Mouse (Mus musculus) mesoderm, embryonic 11.5 days (tissue): Measurements from ENCODE around the gene Hoxb2.

Experiments used
- DNase-seq: peaks from one replicate; pipeline ENCODE4 v3.0.0-alpha.2; 2012; ENCODE audit warnings: low read depth, low spot score

Hoxb2 gene

GRCm38 (mm10) chr11:96334998-96335397 is 15.3 kb upstream of the Hoxb2 start:
- no peak for DNase-seq

DNA sequence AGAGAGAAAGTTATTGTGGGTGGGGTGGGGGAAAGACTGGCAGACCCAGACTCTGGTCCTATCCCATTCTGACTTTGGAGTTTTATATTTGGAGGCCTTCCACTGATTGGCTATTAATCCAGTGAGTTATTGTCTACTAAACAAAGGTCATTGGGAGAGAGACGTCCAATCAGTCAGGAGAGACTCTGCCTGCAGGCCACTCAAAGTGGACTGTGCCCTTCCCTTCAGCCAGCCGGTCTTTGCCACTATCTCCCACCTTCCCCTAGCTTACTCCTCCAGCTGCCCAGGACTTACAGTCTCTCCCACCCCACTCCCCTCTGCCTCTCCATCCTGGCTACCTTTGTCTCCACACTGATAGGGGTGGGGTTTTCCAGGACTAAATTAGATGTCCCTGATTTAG is 13.7 kb upstream of the Hoxb2 start:
- no peak for DNase-seq

- no peak for DNase-seq
Observed at GRCm38 (mm10) chr11:96337026-96337425, 13.3 kb upstream of the Hoxb2 start.

- no peak for DNase-seq
Observed at GRCm38 (mm10) chr11:96338957-96339855, 11.1 kb upstream of the Hoxb2 start.

GRCm38 (mm10) chr11:96340698-96341365 is 9.5 kb upstream of the Hoxb2 start:
- peak; percentile 94 for DNase-seq

GRCm38 (mm10) chr11:96341701-96342575 is 8.4 kb upstream of the Hoxb2 start:
- DNase-seq, result no peak

- no peak for DNase-seq
Observed at GRCm38 (mm10) chr11:96342576-96342930, 7.8 kb upstream of the Hoxb2 start.

GRCm38 (mm10) chr11:96343206-96343745 is 7.0 kb upstream of the Hoxb2 start:
- no peak for DNase-seq

DNA sequence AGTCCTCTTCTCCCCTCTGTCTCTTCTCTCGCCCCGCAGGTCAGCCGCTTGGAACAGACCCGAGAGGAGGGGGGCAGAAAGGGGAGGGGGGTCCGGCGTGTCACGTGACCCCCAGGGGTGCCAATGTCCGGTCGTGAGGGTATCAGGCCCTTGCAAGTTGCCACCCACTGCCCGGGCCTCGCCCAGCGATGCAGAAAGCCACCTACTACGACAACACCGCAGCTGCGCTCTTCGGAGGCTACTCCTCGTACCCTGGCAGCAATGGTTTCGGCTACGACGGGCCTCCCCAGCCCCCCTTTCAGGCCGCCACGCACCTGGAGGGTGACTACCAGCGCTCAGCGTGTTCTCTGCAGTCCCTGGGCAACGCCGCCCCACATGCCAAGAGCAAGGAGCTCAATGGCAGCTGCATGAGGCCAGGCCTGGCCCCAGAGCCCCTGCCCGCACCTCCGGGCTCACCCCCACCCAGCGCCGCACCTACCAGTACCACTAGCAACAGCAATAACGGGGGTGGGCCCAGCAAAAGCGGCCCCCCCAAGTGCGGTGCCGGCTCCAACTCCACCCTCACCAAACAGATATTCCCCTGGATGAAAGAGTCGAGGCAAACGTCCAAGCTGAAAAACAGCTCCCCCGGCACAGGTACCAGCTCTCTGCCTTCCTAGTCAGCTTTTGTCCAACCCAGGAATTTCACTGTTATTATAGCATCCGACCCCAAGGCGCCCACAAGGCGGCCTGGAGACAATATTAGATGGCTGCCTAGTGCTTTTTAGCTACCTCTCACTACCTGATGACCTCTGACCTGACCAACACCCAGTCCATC is 6.1 kb upstream of the Hoxb2 start:
- peak; percentile 62 for DNase-seq

DNA sequence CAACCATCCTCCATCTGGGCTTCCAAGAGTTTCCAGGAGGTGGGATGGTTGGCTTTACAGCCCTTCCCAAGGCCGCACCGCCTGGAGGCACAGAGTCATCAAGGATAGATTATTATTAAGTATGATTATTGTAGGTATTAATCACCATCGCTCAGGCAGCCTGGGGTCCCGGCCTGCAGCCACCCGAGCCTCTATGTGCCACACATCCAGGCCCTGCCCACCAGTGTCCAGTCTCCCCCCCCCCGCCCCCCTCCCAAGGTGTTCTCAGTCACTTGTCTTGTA is 5.5 kb upstream of the Hoxb2 start:
- no peak for DNase-seq

GRCm38 (mm10) chr11:96345220-96345892 is 5.0 kb upstream of the Hoxb2 start:
- DNase-seq, result peak; percentile 65

DNA sequence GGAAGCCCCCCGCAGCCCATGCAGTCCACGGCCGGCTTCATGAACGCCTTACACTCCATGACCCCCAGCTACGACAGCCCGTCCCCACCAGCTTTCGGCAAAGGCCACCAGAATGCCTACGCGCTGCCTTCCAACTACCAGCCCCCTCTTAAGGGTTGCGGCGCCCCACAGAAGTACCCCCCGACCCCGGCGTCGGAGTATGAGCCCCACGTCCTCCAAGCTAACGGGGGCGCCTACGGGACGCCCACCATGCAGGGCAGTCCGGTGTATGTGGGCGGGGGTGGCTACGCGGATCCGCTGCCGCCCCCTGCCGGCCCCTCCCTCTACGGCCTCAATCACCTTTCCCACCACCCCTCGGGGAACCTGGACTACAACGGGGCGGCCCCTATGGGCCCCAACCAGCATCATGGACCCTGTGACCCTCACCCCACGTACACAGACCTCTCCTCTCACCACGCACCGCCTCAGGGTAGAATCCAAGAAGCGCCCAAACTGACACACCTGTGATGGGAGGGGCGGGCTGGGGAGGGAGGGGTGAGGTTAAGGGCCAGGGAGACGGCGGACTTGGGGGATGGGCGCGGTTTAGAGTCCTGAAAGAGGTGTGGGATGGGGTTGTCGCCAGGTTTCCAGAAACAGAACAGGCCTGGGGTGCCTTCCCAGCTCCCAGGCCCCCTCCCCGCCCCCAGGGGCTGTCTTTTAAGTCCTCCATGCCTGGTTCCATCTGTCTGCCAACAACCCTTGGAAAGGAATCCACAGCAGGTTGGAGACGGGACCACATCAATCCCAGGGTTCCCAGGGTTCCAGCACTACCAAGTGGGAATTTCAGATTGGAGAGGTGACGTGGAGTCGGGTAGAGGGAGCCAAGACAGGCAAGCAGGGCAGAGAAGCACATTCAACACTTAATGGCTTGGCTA is 4.2 kb upstream of the Hoxb2 start:
- peak; percentile 64 for DNase-seq

- no peak for DNase-seq
Observed at GRCm38 (mm10) chr11:96346916-96347520, 3.3 kb upstream of the Hoxb2 start.

DNA sequence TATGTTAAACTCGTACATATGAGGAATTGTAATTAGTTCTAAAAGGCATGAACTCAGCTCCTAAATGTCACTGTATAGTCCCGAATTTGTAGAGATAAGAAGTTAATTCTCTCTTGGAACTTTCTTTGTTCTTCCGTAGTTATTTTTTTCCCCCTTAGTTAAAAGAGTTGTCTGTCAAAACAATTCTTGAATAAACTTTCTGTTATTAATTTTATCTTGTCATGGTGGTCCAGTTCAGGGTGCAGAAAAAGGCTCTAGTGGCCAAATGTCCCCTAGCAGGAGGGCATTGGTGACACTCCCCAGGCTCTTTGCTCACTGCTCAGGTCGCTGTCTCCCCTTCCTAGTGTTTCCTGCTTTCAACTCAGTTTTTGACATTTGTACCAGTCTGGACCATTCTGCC is 2.6 kb upstream of the Hoxb2 start:
- DNase-seq, result no peak

GRCm38 (mm10) chr11:96348141-96348928 is 2.0 kb upstream of the Hoxb2 start:
- DNase-seq, result peak; percentile 78

- no peak for DNase-seq
Observed at GRCm38 (mm10) chr11:96348988-96349387, 1.3 kb upstream of the Hoxb2 start.

DNA sequence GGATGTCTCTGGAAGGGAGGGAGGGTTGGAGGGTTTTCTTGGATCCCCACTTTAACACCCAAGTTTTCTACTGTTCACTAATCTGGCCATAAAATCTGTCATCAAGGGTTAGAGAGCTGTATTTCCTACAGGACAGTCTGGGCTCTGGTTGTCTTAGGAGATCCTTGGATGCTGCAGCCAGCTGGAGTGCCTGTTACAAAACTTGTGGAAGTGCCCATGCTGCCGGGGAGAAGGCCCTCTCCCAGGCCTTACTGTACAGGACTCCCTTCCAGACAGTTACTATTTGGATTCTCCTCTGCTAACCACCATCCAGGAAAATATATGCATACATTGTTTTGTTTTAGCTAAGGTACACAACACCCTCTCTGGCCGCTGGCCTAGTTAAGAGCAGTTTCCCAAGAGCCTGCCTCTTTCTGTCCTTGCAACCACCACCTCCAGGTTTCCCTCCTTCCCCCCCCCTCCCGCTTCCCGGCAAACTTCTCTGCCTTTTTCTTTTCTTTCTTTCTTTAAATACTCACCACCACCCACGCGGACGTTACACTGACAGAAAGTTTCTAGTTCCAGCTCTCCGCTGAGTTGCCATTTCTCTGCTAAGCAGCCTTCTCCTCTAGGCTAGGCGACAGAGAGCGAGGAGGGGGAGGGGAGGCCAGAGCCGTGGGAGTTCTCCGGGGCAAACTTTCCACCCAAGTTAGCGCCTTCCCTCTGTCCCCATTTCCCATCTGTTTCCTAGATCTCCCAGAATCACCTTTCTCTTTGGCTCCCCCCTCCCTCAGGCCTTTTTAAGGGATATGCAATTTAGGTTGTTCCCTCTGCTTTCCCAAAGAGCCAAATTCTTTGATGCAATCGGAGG is 609 bp upstream of the Hoxb2 start:
- peak; percentile 80 for DNase-seq
